Mouse (Mus musculus) activated CD4-positive, CD25-positive, alpha-beta regulatory T cell (primary cell): ENCODE results near the gene Ccdc47. TPM values are rescaled to one million over a fixed set of nuclear protein-coding genes. Genes with fewer than 3 reads are reported as not detected.

Source experiments
- polyA plus RNA-seq, 2 experiments: library from polyadenylated mRNA; unstranded; fragments of 100-300 nt; shearing (Covaris generic); gene quantifications; one replicate each; pipeline ENCODE4 v1.2.1; 2017

Ccdc47 gene
- 10 to 100 TPM; 92.0 to 94.0 TPM for polyA plus RNA-seq

GRCm38 (mm10) chr11:106215927-106216729 lies at the start of gene Ccdc47:
Gene Ccdc47, minus strand, starts transcription at chr11:106216344.

GRCm38 (mm10) chr11:106255685-106256451 lies 39.7 kb upstream of the Ccdc47 start, which contains the start of the genes Ftsj3 and Psmc5:
Gene Ftsj3, minus strand, starts transcription at chr11:106256079.
Gene Psmc5, plus strand, starts transcription at chr11:106256154.

GRCm38 (mm10) chr11:106216730-106217490 lies 766 bp upstream of the Ccdc47 start, which contains the start of gene Ddx42:
Gene Ddx42, plus strand, starts transcription at chr11:106216926.

GRCm38 (mm10) chr11:106202123-106202465 lies 14.1 kb downstream of the Ccdc47 start, which contains the start of gene Strada:
Gene Strada, minus strand, starts transcription at chr11:106202168.

GRCm38 (mm10) chr11:106160841-106161721 lies 55.1 kb downstream of the Ccdc47 start, which contains the start of the genes Gm10840 and Limd2:
Gene Gm10840, plus strand, starts transcription at chr11:106160850.
Gene Limd2, minus strand, starts transcription at chr11:106160860.

Other genes starting within 250 kb of the Ccdc47 start
- under 1 TPM; 0.30 to 0.34 TPM for gene Ace, start 248.4 kb downstream of the Ccdc47 start, polyA plus RNA-seq
- gene Ace3, start 221.7 kb downstream of the Ccdc47 start, polyA plus RNA-seq, result under 1 TPM in 1 of 2 experiments, not detected in 1; 0.07 TPM
- under 1 TPM; 0.05 TPM for gene Kcnh6, start 208.2 kb downstream of the Ccdc47 start, polyA plus RNA-seq
- gene Dcaf7, start 179.5 kb downstream of the Ccdc47 start, polyA plus RNA-seq, result 10 to 100 TPM; 51.8 to 78.4 TPM
- gene Taco1, start 150.3 kb downstream of the Ccdc47 start, polyA plus RNA-seq, result 10 to 100 TPM; 14.3 to 15.8 TPM
- gene Map3k3, start 131.7 kb downstream of the Ccdc47 start, polyA plus RNA-seq, result 10 to 100 TPM; 51.2 to 76.6 TPM
- 1 to 10 TPM; 1.3 to 2.4 TPM for gene Gm10840, start 55.5 kb downstream of the Ccdc47 start, polyA plus RNA-seq
- gene Limd2, start 55.5 kb downstream of the Ccdc47 start, polyA plus RNA-seq, result 1,000 to 10,000 TPM; 1,468 to 2,043 TPM
- gene Strada, start 14.2 kb downstream of the Ccdc47 start, polyA plus RNA-seq, result 10 to 100 TPM; 25.7 to 29.6 TPM
- 10 to 100 TPM; 68.5 to 81.4 TPM for gene Ddx42, start 582 bp upstream of the Ccdc47 start, polyA plus RNA-seq
- 10 to 100 TPM; 41.8 to 72.1 TPM for gene Ftsj3, start 39.7 kb upstream of the Ccdc47 start, polyA plus RNA-seq
- gene Psmc5, start 39.8 kb upstream of the Ccdc47 start, polyA plus RNA-seq, result 100 to 1,000 TPM; 169 to 199 TPM
- 100 to 1,000 TPM; 132 to 161 TPM for gene Smarcd2, start 56.6 kb upstream of the Ccdc47 start, polyA plus RNA-seq
- gene Tcam1, start 60.3 kb upstream of the Ccdc47 start, polyA plus RNA-seq, result under 1 TPM; 0.05 to 0.17 TPM
- gene Gh, start 85.5 kb upstream of the Ccdc47 start, polyA plus RNA-seq, result not detected
- gene Cd79b, start 98.4 kb upstream of the Ccdc47 start, polyA plus RNA-seq, result 10 to 100 TPM; 32.3 to 47.4 TPM
- under 1 TPM; 0.06 to 0.17 TPM for gene Scn4a, start 136.9 kb upstream of the Ccdc47 start, polyA plus RNA-seq
- under 1 TPM; 0.27 to 0.42 TPM for gene Prr29, start 149.1 kb upstream of the Ccdc47 start, polyA plus RNA-seq
- 10 to 100 TPM; 76.8 to 99.6 TPM for gene Icam2, start 171.7 kb upstream of the Ccdc47 start, polyA plus RNA-seq